25 mouse cellular contexts compared by ENCODE assay signal in genomic region chr7:116331246-116331645, GRCm38 (mm10). TPM values are rescaled to one million over a fixed set of nuclear protein-coding genes. Genes with fewer than 3 reads are reported as not detected.
A peak's percentile ranks its signal among the peaks of the same experiment; 100 is the strongest.
DNase-seq lines count a peak whose midpoint lies in the region; TF ChIP-seq lines count a peak whose summit lies in the region.
"Had no signal": no experiment of that assay in that cellular context is flagged by ENCODE, and none has a peak within 500 bp of the region (broad histone marks: within the 10 kb centered on the region; RNA-seq: fewer than 3 reads in every experiment).

No protein-coding gene starts in this region.

- H3K9ac ChIP-seq in MEL (ENCODE audit: control insufficient read depth, low read depth, low read length, poor library complexity, severe bottlenecking) = peak overlapping the region; percentile 4; the same call in 1 of the 2 replicates
- H3K9ac ChIP-seq: forebrain, embryonic 15.5 days; intestine, embryonic 15.5 days; lung, embryonic 14.5 days; midbrain, embryonic 15.5 days; neural tube, embryonic 13.5 days; stomach, embryonic 15.5 days had no signal

- TF ChIP-seq POLR2A in MEL (IDR thresholded peaks at IDR 0.05; ENCODE audit: control insufficient read depth in 1 of 2, insufficient read depth in 1 of 2, low read depth in 1 of 2, low read length in 2 of 2, poor library complexity in 1 of 2) = no peak; a peak in 2 of 4 replicates

- no peaks in the 10 kb centered on the region for H3K27me3 ChIP-seq in MEL (ENCODE audit: control insufficient read depth in 1 of 2, insufficient read depth in 2 of 2, low read length in 2 of 2)
- H3K27me3 ChIP-seq: forebrain, embryonic 15.5 days; intestine, embryonic 15.5 days; midbrain, embryonic 15.5 days; neural tube, embryonic 13.5 days; stomach, embryonic 15.5 days had no signal

- TF ChIP-seq RAD21 in MEL (IDR thresholded peaks at IDR 0.05; ENCODE audit: low read depth, low read length) = no peak

- TF ChIP-seq EP300 in MEL (IDR thresholded peaks at IDR 0.05; ENCODE audit: low read depth in 1 of 2, low read length in 2 of 2) = no peak

- TF ChIP-seq CTCF in MEL (IDR thresholded peaks at IDR 0.05 in 2 of 3, conservative IDR thresholded peaks at IDR 0.05 in 1 of 3; ENCODE audit: control insufficient read depth in 1 of 3, insufficient read depth in 1 of 3, low read depth in 2 of 3, low read length in 3 of 3, poor library complexity in 1 of 3, severe bottlenecking in 1 of 3) = no peak

- H3K4me1 ChIP-seq in MEL (ENCODE audit: control insufficient read depth in 1 of 2, insufficient read depth in 2 of 2, low read length in 2 of 2) = peaks cover 2 to 4% of the 10 kb centered on the region in 2 experiments; a peak in 2 of 4 replicates
- H3K4me1 ChIP-seq: intestine, embryonic 15.5 days had no signal

- H3K9me3 ChIP-seq in MEL (replicated peaks; ENCODE audit: insufficient read depth, low read length) = no peaks in the 10 kb centered on the region
- H3K9me3 ChIP-seq: embryonic facial prominence, embryonic 10.5 days; forebrain, embryonic 15.5 days; intestine, embryonic 15.5 days; midbrain, embryonic 15.5 days; neural tube, embryonic 13.5 days; stomach, embryonic 15.5 days had no signal

- peaks cover 13 to 20% of the 10 kb centered on the region in 2 experiments for H3K36me3 ChIP-seq in MEL (ENCODE audit: control insufficient read depth in 1 of 2, insufficient read depth in 2 of 2, low read length in 2 of 2)

- H3K27ac ChIP-seq in MEL (ENCODE audit: control insufficient read depth, low read depth, low read length) = peak overlapping the region; percentile 8; the same call in 1 of the 2 replicates
- H3K27ac ChIP-seq: embryonic facial prominence, embryonic 10.5 days; forebrain, embryonic 15.5 days; intestine, embryonic 15.5 days; midbrain, embryonic 15.5 days; neural tube, embryonic 13.5 days; stomach, embryonic 15.5 days had no signal

- H3K79me2 ChIP-seq in MEL (ENCODE audit: control insufficient read depth, insufficient read depth, low read length, poor library complexity) = peaks cover 30% of the 10 kb centered on the region

- DNase-seq in frontal cortex, postnatal 36 days (ENCODE audit: low spot score in 2 of 2) = peak; percentile 32 to 48
- no peak for DNase-seq in frontal cortex, postnatal 25 days (ENCODE audit: low spot score in 2 of 2)
- DNase-seq in right cerebral cortex, adult 18-20 months = peak; percentile 54
- DNase-seq in right cerebral cortex, postnatal 10 days (ENCODE audit: low spot score in 2 of 2) = no peak
- peak; percentile 23 for DNase-seq in MEL (ENCODE audit: low read depth, low spot score)
- DNase-seq in right cerebral cortex, postnatal 36 days (ENCODE audit: low spot score in 2 of 2) = peak; percentile 17 to 39
- DNase-seq in lung, postnatal 25 days (ENCODE audit: low spot score) = no peak
- no peak for DNase-seq in lung, adult 18-20 months
- DNase-seq: adrenal gland, postnatal 36 days; cerebellum, adult 11 months; cerebellum, adult 9-11 months; gastrocnemius, postnatal 10 days; heart, adult 11 months; kidney, adult 8-10 months; kidney, postnatal 10 days; layer of hippocampus, postnatal 36 days; lung, embryonic 14.5 days; lung, postnatal 4 days; thymus, adult 2 months had no signal

- H3K4me3 ChIP-seq in MEL (ENCODE audit: control insufficient read depth in 1 of 2, insufficient read depth in 1 of 2, low read depth in 2 of 2, low read length in 2 of 2) = no peak overlapping the region
- H3K4me3 ChIP-seq: forebrain, embryonic 15.5 days; intestine, embryonic 15.5 days; midbrain, embryonic 15.5 days; neural tube, embryonic 13.5 days; stomach, embryonic 15.5 days had no signal

TF ChIP-seq in MEL, 35 proteins besides CTCF, POLR2A, EP300 and RAD21:
- no peak for TF ChIP-seq NRF1 (IDR thresholded peaks at IDR 0.05; ENCODE audit: insufficient read depth, low read depth, low read length, poor library complexity, severe bottlenecking)
- no peak for TF ChIP-seq SMC3 (IDR thresholded peaks at IDR 0.05; ENCODE audit: low read depth, low read length)
- TF ChIP-seq RCOR1 (IDR thresholded peaks at IDR 0.05; ENCODE audit: low read depth, low read length) = no peak
- no peak for TF ChIP-seq MAZ (IDR thresholded peaks at IDR 0.05; ENCODE audit: low read depth, low read length)
- no peak for TF ChIP-seq POLR2AphosphoS2 (IDR thresholded peaks at IDR 0.05; ENCODE audit: low read length)

RNA-seq across cellular contexts. Expression of gene Rps13, which starts 2.7 kb away (rescaled TPM):
- total RNA-seq in MEL (2012; rRNA removed) = 1,903 and 1,952 TPM in 2 replicates
- polyA plus RNA-seq in MEL (2012; ENCODE audit: insufficient read depth in 1 of 2, insufficient read length in 2 of 2, low read depth in 1 of 2, low replicate concordance in 2 of 2, missing spikeins in 1 of 2) = 100 to 1,000 TPM in 1 of 2 experiments, not detected in 1; 388 TPM

RNA-seq across cellular contexts. Expression of gene Plekha7, which starts 23.1 kb away (rescaled TPM):
- 4.4 and 4.9 TPM in 2 replicates for total RNA-seq in MEL (2012; rRNA removed)
- polyA plus RNA-seq in MEL (2012; ENCODE audit: insufficient read depth in 1 of 2, insufficient read length in 2 of 2, low read depth in 1 of 2, low replicate concordance in 2 of 2, missing spikeins in 1 of 2) = 10 to 100 TPM in 1 of 2 experiments, not detected in 1; 14.5 TPM

Comparison
In these comparisons a context has a peak if more than half of its experiments do, and no peak if none do; other contexts are left out.
1. DNase-seq: peak in frontal cortex, postnatal 36 days (2 of 2), right cerebral cortex, adult 18-20 months (single experiment), MEL (single experiment) and right cerebral cortex, postnatal 36 days (2 of 2); none in frontal cortex, postnatal 25 days (0 of 2), right cerebral cortex, postnatal 10 days (0 of 2), lung, postnatal 25 days (single experiment) and lung, adult 18-20 months (0 of 2).